In genomic region chr9:119032538-119032937, GRCm38 (mm10) we compare ENCODE assay signal across 12 mouse cellular contexts. TPM values are rescaled to one million over a fixed set of nuclear protein-coding genes. Genes with fewer than 3 reads are reported as not detected.
DNase-seq lines count a peak whose midpoint lies in the region; ATAC-seq and TF ChIP-seq lines count a peak whose summit lies in the region.
"Had no signal": no experiment of that assay in that cellular context is flagged by ENCODE, and none has a peak within 500 bp of the region (broad histone marks: within the 10 kb centered on the region; RNA-seq: fewer than 3 reads in every experiment).

No protein-coding gene starts in this region.

- 51% methylated on average over 9 of the region's 9 CpGs for WGBS in heart, embryonic 12.5 days
- 54% methylated on average over 9 of the region's 9 CpGs for WGBS in heart, embryonic 11.5 days (ENCODE audit: insufficient replicate concordance)
- WGBS in lung, embryonic 15.5 days: 65% methylated on average over 9 of the region's 9 CpGs
- WGBS in forebrain, embryonic 15.5 days: 22% methylated on average over 9 of the region's 9 CpGs
- WGBS in midbrain, postnatal 0 days: 26% methylated on average over 9 of the region's 9 CpGs

- H3K27ac ChIP-seq in heart, embryonic 12.5 days (ENCODE audit: poor library complexity, severe bottlenecking): no peak overlapping the region
- no peak overlapping the region; the same call in 1 of the 2 replicates for H3K27ac ChIP-seq in heart, embryonic 11.5 days (ENCODE audit: low read depth, low read length)
- H3K27ac ChIP-seq in lung, embryonic 15.5 days: peak overlapping the region; percentile 12; the same call in 1 of the 2 replicates
- H3K27ac ChIP-seq in forebrain, embryonic 15.5 days (replicated peaks): peak overlapping the region; percentile 38; the same call in 1 of the 2 replicates
- peak overlapping the region; percentile 78; the same call in 1 of the 2 replicates for H3K27ac ChIP-seq in midbrain, postnatal 0 days (ENCODE audit: low read depth, low read length)
- H3K27ac ChIP-seq: stomach, embryonic 15.5 days had no signal

- no peaks in the 10 kb centered on the region for H3K9me3 ChIP-seq in heart, embryonic 12.5 days (replicated peaks)
- no peaks in the 10 kb centered on the region for H3K9me3 ChIP-seq in heart, embryonic 11.5 days (replicated peaks; ENCODE audit: control insufficient read depth, low read length)
- no peaks in the 10 kb centered on the region for H3K9me3 ChIP-seq in lung, embryonic 15.5 days
- no peaks in the 10 kb centered on the region for H3K9me3 ChIP-seq in forebrain, embryonic 15.5 days
- H3K9me3 ChIP-seq in midbrain, postnatal 0 days (ENCODE audit: low read length): no peaks in the 10 kb centered on the region
- H3K9me3 ChIP-seq: stomach, embryonic 15.5 days had no signal

- no peak for TF ChIP-seq CTCF in midbrain, postnatal 0 days (IDR thresholded peaks at IDR 0.05)

- no peak for ATAC-seq in heart, embryonic 12.5 days (ENCODE audit: insufficient number of reproducible peaks, low FRiP score)
- no peak for ATAC-seq in heart, embryonic 11.5 days (replicated peaks; ENCODE audit: insufficient number of reproducible peaks, low FRiP score, low TSS enrichment)
- ATAC-seq in lung, embryonic 15.5 days (ENCODE audit: borderline replicate concordance, extremely low read depth, low FRiP score, low TSS enrichment): no peak
- ATAC-seq in forebrain, embryonic 15.5 days (replicated peaks): no peak
- ATAC-seq in midbrain, postnatal 0 days (ENCODE audit: low FRiP score): no peak
- ATAC-seq: Patski had no signal

- no peak for DNase-seq in lung, adult 18-20 months
- no peak for DNase-seq in midbrain, postnatal 0 days (ENCODE audit: low spot score)
- no peak for DNase-seq in urinary bladder, postnatal 4 days (ENCODE audit: low spot score in 2 of 2)
- no peak for DNase-seq in layer of hippocampus, postnatal 36 days
- DNase-seq: cerebellum, adult 8-10 months; right cerebral cortex, postnatal 14 days had no signal

- no peak overlapping the region for H3K4me3 ChIP-seq in heart, embryonic 12.5 days
- no peak overlapping the region for H3K4me3 ChIP-seq in heart, embryonic 11.5 days (ENCODE audit: low read depth, low read length)
- no peak overlapping the region for H3K4me3 ChIP-seq in lung, embryonic 15.5 days
- no peak overlapping the region for H3K4me3 ChIP-seq in forebrain, embryonic 15.5 days
- no peak overlapping the region for H3K4me3 ChIP-seq in midbrain, postnatal 0 days (ENCODE audit: low read depth, low read length)
- H3K4me3 ChIP-seq: stomach, embryonic 15.5 days had no signal

- peaks cover 34% of the 10 kb centered on the region for H3K36me3 ChIP-seq in heart, embryonic 12.5 days
- H3K36me3 ChIP-seq in heart, embryonic 11.5 days (ENCODE audit: control insufficient read depth, insufficient read depth, low read length): no peaks in the 10 kb centered on the region; the same call in 1 of the 2 replicates
- H3K36me3 ChIP-seq in lung, embryonic 15.5 days: peaks cover 25% of the 10 kb centered on the region; the same call in 1 of the 2 replicates
- H3K36me3 ChIP-seq in forebrain, embryonic 15.5 days: 0 out of 2 replicates have a peak, but pooled peaks cover 2% of the 10 kb centered on the region
- 0 out of 2 replicates have a peak, but pooled peaks cover 3% of the 10 kb centered on the region for H3K36me3 ChIP-seq in midbrain, postnatal 0 days (ENCODE audit: insufficient read depth, low read length)

- H3K27me3 ChIP-seq in heart, embryonic 12.5 days (replicated peaks): no peaks in the 10 kb centered on the region
- H3K27me3 ChIP-seq in heart, embryonic 11.5 days (ENCODE audit: control insufficient read depth, insufficient read depth, low read length): no peaks in the 10 kb centered on the region
- no peaks in the 10 kb centered on the region for H3K27me3 ChIP-seq in lung, embryonic 15.5 days
- H3K27me3 ChIP-seq in forebrain, embryonic 15.5 days: no peaks in the 10 kb centered on the region
- H3K27me3 ChIP-seq in midbrain, postnatal 0 days (ENCODE audit: insufficient read depth, low read length): no peaks in the 10 kb centered on the region
- H3K27me3 ChIP-seq: Patski; stomach, embryonic 15.5 days had no signal

- H3K4me1 ChIP-seq in heart, embryonic 12.5 days (replicated peaks): peaks cover 36% of the 10 kb centered on the region
- peaks cover 20% of the 10 kb centered on the region for H3K4me1 ChIP-seq in heart, embryonic 11.5 days (ENCODE audit: control insufficient read depth, insufficient read depth, low read length)
- peaks cover 29% of the 10 kb centered on the region for H3K4me1 ChIP-seq in lung, embryonic 15.5 days
- peaks cover 52% of the 10 kb centered on the region for H3K4me1 ChIP-seq in forebrain, embryonic 15.5 days
- peaks cover 15% of the 10 kb centered on the region for H3K4me1 ChIP-seq in midbrain, postnatal 0 days (ENCODE audit: insufficient read depth, low read length)

- H3K4me2 ChIP-seq in heart, embryonic 12.5 days: no peak overlapping the region
- no peak overlapping the region for H3K4me2 ChIP-seq in heart, embryonic 11.5 days
- H3K4me2 ChIP-seq in lung, embryonic 15.5 days: no peak overlapping the region
- H3K4me2 ChIP-seq in forebrain, embryonic 15.5 days (replicated peaks): no peak overlapping the region
- no peak overlapping the region for H3K4me2 ChIP-seq in midbrain, postnatal 0 days (ENCODE audit: low read depth, low read length, poor library complexity, severe bottlenecking)
- H3K4me2 ChIP-seq: stomach, embryonic 15.5 days had no signal

- H3K9ac ChIP-seq in heart, embryonic 12.5 days: 0 out of 2 replicates have a peak overlapping the region, but pooled peaks have one; percentile 35
- no peak overlapping the region for H3K9ac ChIP-seq in heart, embryonic 11.5 days (ENCODE audit: low read depth, low read length)
- H3K9ac ChIP-seq in lung, embryonic 15.5 days: no peak overlapping the region
- no peak overlapping the region for H3K9ac ChIP-seq in forebrain, embryonic 15.5 days (replicated peaks)
- H3K9ac ChIP-seq in midbrain, postnatal 0 days (replicated peaks; ENCODE audit: low read length, poor library complexity, severe bottlenecking): no peak overlapping the region
- H3K9ac ChIP-seq: stomach, embryonic 15.5 days had no signal

RNA-seq across cellular contexts. Expression of gene Vill, which starts 20.0 kb away (rescaled TPM):
- polyA plus RNA-seq in heart, embryonic 12.5 days (2016; fragmentation: Nextera tagmentation; extraction: Ambion mirVana): 14.3 and 15.3 TPM in 2 replicates
- polyA plus RNA-seq in heart, embryonic 11.5 days (2014; fragmentation: Nextera tagmentation; extraction: Ambion mirVana): 12.3 and 13.5 TPM in 2 replicates
- 39.4 and 40.2 TPM in 2 replicates for polyA plus RNA-seq in lung, embryonic 15.5 days (2015; fragmentation: Nextera tagmentation; extraction: Ambion mirVana)
- polyA plus RNA-seq in forebrain, embryonic 15.5 days (2015; fragmentation: Nextera tagmentation; extraction: Ambion mirVana): 2.1 and 2.7 TPM in 2 replicates
- 2.8 and 10.5 TPM in 2 replicates for total RNA-seq in midbrain, postnatal 0 days (2014; rRNA removed)
- 3.8 and 4.7 TPM in 2 replicates for polyA plus RNA-seq in midbrain, postnatal 0 days (2015; fragmentation: Nextera tagmentation; extraction: Ambion mirVana)
- total RNA-seq in layer of hippocampus, postnatal 36 days (2021): under 1 TPM; 0.62 to 0.76 TPM

Comparison
In these comparisons a context has a peak if more than half of its experiments do, and no peak if none do; other contexts are left out.
1. H3K27ac ChIP-seq: peak in lung, embryonic 15.5 days (single experiment), forebrain, embryonic 15.5 days (single experiment) and midbrain, postnatal 0 days (single experiment); none in heart, embryonic 12.5 days (single experiment) and heart, embryonic 11.5 days (single experiment).